Mouse (Mus musculus): ENCODE measurements around the gene Tesc. TPM values are rescaled to one million over a fixed set of nuclear protein-coding genes. Genes with fewer than 3 reads are reported as not detected.
A peak's percentile ranks its signal among the peaks of the same experiment; 100 is the strongest.

The Tesc gene
- total RNA-seq (2021) = 10 to 100 TPM; 92.5 to 93.1 TPM

GRCm38 (mm10) chr5:118027698-118028190 is at the start of gene Tesc:
TSS of gene Tesc (plus strand) at chr5:118027743.
- DNase-seq = peak in 1 of 2 experiments; percentile 39

GRCm38 (mm10) chr5:117978159-117978697 is 49.3 kb upstream of the Tesc start:
- no peak for DNase-seq

GRCm38 (mm10) chr5:117979082-117979481 is 48.5 kb upstream of the Tesc start:
- DNase-seq = no peak

- no peak for DNase-seq
Observed at GRCm38 (mm10) chr5:117980921-117981320, 46.6 kb upstream of the Tesc start.

GRCm38 (mm10) chr5:117981943-117982342 is 45.6 kb upstream of the Tesc start:
- no peak for DNase-seq

GRCm38 (mm10) chr5:117986327-117986726 is 41.2 kb upstream of the Tesc start:
- no peak for DNase-seq

- DNase-seq = no peak
Observed at GRCm38 (mm10) chr5:117987891-117988290, 39.7 kb upstream of the Tesc start.

GRCm38 (mm10) chr5:117988367-117988766 is 39.2 kb upstream of the Tesc start:
- no peak for DNase-seq

- no peak for DNase-seq
Observed at GRCm38 (mm10) chr5:117989773-117990172, 37.8 kb upstream of the Tesc start.

GRCm38 (mm10) chr5:117990957-117991356 is 36.6 kb upstream of the Tesc start:
- DNase-seq = no peak

GRCm38 (mm10) chr5:117993550-117993949 is 34.0 kb upstream of the Tesc start:
- DNase-seq = no peak

GRCm38 (mm10) chr5:117995372-117995901 is 32.1 kb upstream of the Tesc start:
- DNase-seq = no peak

GRCm38 (mm10) chr5:117995911-117996310 is 31.6 kb upstream of the Tesc start:
- DNase-seq = no peak

- DNase-seq = no peak
Observed at GRCm38 (mm10) chr5:117996581-117996980, 31.0 kb upstream of the Tesc start.

GRCm38 (mm10) chr5:117997434-117997970 is 30.0 kb upstream of the Tesc start:
- no peak for DNase-seq

- DNase-seq = no peak
Observed at GRCm38 (mm10) chr5:117999061-117999460, 28.5 kb upstream of the Tesc start.

GRCm38 (mm10) chr5:117999584-117999983 is 28.0 kb upstream of the Tesc start:
- DNase-seq = peak; percentile 50 to 53

- peak; percentile 57 to 72 for DNase-seq
Observed at GRCm38 (mm10) chr5:118002059-118002458, 25.5 kb upstream of the Tesc start.

- peak; percentile 57 to 63 for DNase-seq
Observed at GRCm38 (mm10) chr5:118004619-118005018, 22.9 kb upstream of the Tesc start.

- DNase-seq = no peak
Observed at GRCm38 (mm10) chr5:118005728-118006127, 21.8 kb upstream of the Tesc start.

- DNase-seq = no peak
Observed at GRCm38 (mm10) chr5:118008344-118008743, 19.2 kb upstream of the Tesc start.

GRCm38 (mm10) chr5:118010872-118011271 is 16.7 kb upstream of the Tesc start:
- no peak for DNase-seq

- no peak for DNase-seq
Observed at GRCm38 (mm10) chr5:118011796-118012195, 15.7 kb upstream of the Tesc start.

GRCm38 (mm10) chr5:118015028-118015427 is 12.5 kb upstream of the Tesc start:
- DNase-seq = no peak
